Mouse (Mus musculus): ENCODE results near the gene Hoxc11. TPM values are rescaled to one million over a fixed set of nuclear protein-coding genes. Genes with fewer than 3 reads are reported as not detected.

The Hoxc11 gene
- polyA plus RNA-seq, 1 experiment from 2014 or later: 2.1 TPM

DNA sequence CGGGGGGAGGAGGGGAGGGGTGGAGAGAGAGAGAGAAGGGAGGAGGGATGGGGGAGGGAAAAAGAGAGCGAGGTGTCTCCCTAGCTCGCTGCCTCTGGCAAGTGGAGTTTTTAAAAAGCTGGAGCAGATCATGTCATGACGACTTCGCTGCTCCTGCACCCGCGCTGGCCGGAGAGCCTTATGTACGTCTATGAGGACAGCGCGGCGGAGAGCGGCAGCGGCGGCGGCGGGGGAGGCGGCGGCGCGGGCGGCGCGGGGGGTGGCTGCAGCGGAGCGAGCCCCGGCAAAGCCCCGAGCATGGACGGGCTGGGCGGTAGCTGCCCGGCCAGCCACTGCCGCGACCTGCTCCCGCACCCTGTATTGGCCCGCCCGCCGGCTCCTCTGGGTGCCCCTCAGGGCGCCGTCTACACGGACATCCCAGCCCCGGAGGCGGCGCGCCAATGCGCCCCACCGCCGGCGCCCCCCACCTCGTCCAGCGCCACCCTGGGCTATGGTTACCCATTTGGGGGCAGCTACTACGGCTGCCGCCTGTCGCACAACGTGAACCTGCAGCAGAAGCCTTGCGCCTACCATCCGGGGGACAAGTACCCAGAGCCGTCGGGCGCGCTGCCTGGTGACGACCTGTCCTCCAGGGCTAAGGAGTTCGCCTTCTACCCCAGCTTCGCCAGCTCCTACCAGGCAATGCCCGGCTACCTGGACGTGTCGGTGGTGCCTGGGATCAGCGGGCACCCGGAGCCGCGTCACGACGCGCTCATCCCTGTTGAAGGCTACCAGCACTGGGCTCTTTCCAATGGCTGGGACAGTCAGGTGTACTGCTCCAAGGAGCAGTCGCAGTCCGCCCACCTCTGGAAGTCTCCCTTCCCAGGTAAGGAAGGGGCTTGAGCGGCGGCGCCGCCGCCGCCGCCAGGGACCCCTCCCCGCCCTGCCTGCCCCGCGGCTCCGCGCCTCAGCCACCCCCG lies 32.9 kb upstream of the Hoxc11 start, which contains the start of gene Hoxc13:
Hoxc13 (plus strand) TSS at position 51 of the 959 bp plus-strand sequence.
- WGBS: under 1% methylated on average over 79 of the region's 88 CpGs
- ATAC-seq (ENCODE audit: low FRiP score, low read depth): peak; percentile 29; the same call in 1 of the 2 replicates
- Histone ChIP-seq H3K36me3 (no peaks in the 10 kb centered on the region), H3K9me3 (no peaks in the 10 kb centered on the region), H3K4me3 (peak within 1 kb of the TSS; percentile 36), H3K9ac (peak within 1 kb of the TSS; percentile 48), H3K4me2 (replicated peaks) (peak within 1 kb of the TSS; percentile 46), H3K27me3 (peaks cover 97% of the 10 kb centered on the region), H3K27ac (0 out of 2 replicates have a peak within 1 kb of the TSS, but pooled peaks have one; percentile 33), H3K4me1 (peaks cover 13% of the 10 kb centered on the region)

DNA sequence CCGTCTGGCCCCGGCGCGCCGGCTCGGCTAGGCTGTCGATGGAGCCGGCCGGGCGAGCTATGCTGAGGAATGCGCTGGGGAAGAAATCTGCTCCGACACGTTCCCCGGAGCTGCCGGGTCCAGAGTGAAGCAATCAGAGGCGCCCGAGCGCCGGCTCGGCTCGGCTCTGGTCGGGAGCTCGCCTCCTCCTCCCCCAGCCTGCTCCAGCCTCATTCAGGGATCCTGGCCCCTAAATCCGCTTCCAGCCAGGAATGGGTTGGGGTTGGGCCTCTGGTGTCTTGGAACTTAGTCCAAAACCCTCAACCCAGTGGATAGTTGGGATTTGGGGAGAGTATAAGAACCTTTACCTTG lies 32.2 kb upstream of the Hoxc11 start:
- peak overlapping the region; percentile 42 for H3K4me2 ChIP-seq (replicated peaks)

DNA sequence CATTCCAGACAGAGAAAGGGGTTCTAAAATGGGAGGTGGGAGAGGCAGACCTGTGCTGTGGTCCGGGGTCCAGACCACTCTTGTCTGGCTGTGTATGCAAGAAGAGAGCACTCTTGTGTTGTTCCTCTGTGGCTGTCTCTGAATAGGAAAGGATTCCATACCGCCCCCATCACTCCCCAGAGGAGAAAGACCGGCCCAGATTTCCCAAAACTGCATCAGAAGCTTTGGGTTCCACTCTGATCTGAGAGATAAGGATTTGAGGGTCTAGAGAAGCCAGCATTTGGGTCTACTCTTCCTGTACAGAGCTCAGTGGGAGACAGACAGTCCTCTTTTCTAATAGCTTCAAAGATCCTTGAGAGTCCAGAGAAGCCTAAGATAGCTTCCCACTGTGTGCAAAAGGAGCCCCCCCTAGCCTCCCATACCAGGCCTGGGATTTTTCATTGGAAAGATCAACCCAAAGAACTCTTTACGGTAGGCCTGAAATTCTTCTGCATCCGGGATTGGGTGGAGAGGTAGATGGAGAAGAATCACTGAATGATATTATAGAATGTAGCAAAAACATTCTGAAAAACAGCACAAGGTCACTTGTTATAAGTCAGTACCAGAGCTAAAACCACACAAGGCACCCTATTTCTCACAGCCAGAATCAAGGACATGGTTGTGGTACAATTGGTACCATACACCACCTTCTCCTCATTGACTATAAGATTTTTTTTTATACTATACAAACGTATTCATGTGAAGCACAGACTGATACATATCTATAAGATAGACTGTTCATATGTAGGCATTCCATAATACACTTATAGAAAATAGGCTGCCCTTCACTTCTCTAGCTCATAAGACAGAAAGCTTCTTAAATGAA lies 31.4 kb upstream of the Hoxc11 start:
- no peak overlapping the region for H3K27ac ChIP-seq
- no peak overlapping the region for H3K9ac ChIP-seq
- H3K4me3 ChIP-seq: peak overlapping the region; percentile 36
- H3K4me2 ChIP-seq (replicated peaks): peak overlapping the region; percentile 23
- ATAC-seq (ENCODE audit: low FRiP score, low read depth): no peak
- H3K27me3 ChIP-seq: peaks cover 96% of the 10 kb centered on the region
- no peaks in the 10 kb centered on the region for H3K9me3 ChIP-seq
- no peaks in the 10 kb centered on the region for H3K36me3 ChIP-seq
- H3K4me1 ChIP-seq: peaks cover 13% of the 10 kb centered on the region
- 8% methylated on average over 6 of the region's 6 CpGs for WGBS

More for the DNA sequence above, 32.2 kb upstream of the Hoxc11 start:
- Histone ChIP-seq H3K9ac (peak overlapping the region; percentile 43; the same call in 1 of the 2 replicates), H3K4me3 (peak overlapping the region; percentile 36), H3K4me1 (peaks cover 13% of the 10 kb centered on the region), H3K27me3 (peaks cover 96% of the 10 kb centered on the region), H3K27ac (no peak overlapping the region), H3K36me3 (no peaks in the 10 kb centered on the region), H3K9me3 (no peaks in the 10 kb centered on the region)
- under 1% methylated on average over 24 of the region's 24 CpGs for WGBS
- 0 out of 2 replicates have a peak, but pooled peaks have one; percentile 4 for ATAC-seq (ENCODE audit: low FRiP score, low read depth)

DNA sequence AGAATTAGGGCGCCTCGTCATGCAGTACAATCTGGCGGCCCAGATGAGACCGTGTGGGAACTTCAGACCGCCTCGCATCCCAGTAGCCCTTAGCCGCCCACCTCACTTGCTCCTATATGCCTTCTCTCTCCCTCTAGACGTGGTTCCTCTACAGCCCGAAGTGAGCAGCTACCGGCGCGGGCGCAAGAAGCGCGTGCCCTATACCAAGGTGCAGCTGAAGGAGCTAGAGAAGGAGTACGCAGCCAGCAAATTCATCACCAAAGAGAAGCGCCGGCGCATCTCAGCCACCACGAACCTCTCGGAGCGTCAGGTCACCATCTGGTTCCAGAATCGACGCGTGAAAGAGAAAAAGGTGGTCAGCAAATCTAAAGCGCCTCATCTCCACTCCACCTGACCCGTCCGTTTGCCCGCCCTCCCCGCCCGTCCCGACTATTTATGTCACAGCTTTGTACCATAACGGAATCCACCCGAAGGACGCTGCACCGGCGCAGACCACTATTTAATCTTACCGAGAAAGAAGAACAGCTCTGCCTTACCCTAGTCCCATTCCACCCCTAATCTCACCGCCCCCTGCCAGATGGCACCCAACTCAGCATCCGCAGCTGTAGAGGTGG lies 27.1 kb upstream of the Hoxc11 start:
- Histone ChIP-seq H3K4me2 (replicated peaks) (peak overlapping the region; percentile 14; the same call in 1 of the 2 replicates), H3K27me3 (peaks cover 96% of the 10 kb centered on the region), H3K4me1 (peaks cover 5% of the 10 kb centered on the region; the same call in 1 of the 2 replicates), H3K9me3 (no peaks in the 10 kb centered on the region), H3K9ac (no peak overlapping the region), H3K27ac (no peak overlapping the region), H3K36me3 (no peaks in the 10 kb centered on the region), H3K4me3 (no peak overlapping the region)
- no peak for ATAC-seq (ENCODE audit: low FRiP score, low read depth)
- WGBS: 5% methylated on average over 40 of the region's 40 CpGs

DNA sequence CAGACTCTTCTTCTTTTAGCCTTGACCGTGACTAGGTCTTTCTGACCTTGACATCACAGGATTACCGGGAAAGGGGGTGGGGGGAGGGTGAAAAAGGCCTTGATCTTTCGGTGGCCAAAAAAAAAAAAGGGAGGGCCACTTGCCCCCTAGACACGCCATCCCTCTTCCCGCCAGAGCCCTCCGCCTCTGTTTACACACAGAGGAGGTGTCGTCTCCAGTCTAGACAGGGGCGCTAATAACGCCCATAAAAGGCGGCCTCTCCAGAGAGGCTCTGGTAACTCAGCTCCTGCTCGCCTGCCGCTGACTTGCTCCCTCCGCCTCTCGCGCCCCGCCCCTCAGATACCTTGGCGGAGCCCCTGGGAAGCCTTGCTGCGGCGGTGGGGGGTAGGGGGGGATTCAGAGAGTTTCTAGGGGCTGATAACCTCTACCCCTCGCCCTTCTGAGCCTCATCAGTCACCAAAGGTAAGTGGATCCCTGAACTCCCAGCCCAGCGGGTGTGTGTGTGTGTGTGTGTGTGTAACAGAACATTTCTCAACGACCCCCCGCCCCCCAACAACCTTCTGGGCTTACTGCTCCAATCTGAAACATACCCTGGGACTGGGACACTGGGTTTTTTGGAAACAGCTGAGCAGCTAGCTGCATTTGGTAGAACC lies 22.4 kb upstream of the Hoxc11 start:
- H3K4me1 ChIP-seq: peaks cover 9% of the 10 kb centered on the region; the same call in 1 of the 2 replicates
- ATAC-seq (ENCODE audit: low FRiP score, low read depth): no peak; the same call in 1 of the 2 replicates
- H3K36me3 ChIP-seq: no peaks in the 10 kb centered on the region
- no peaks in the 10 kb centered on the region for H3K9me3 ChIP-seq
- peaks cover 100% of the 10 kb centered on the region for H3K27me3 ChIP-seq
- H3K4me3 ChIP-seq: peak overlapping the region; percentile 2; the same call in 1 of the 2 replicates
- H3K4me2 ChIP-seq (replicated peaks): no peak overlapping the region
- H3K9ac ChIP-seq: no peak overlapping the region
- WGBS: under 1% methylated on average over 23 of the region's 23 CpGs
- H3K27ac ChIP-seq: no peak overlapping the region

DNA sequence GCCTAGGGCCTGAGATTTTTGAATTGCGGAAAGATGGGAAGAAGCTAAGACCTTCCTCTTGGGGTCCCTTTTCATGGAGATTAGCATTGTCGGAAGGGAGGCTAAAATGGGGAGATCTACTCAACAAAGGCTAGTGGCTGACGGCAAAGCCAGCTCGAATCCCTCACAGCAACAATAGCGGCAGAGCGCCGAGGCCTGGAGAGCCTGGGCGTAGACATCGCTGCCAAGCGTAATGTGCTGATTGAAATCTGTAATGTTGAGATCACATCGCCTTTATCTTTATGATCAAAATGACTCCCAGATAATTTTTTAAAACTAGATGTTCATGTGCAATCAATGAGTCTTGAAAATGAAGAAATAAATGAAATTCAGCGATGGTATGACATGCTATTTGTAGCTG lies 19.8 kb upstream of the Hoxc11 start:
- WGBS: 5% methylated on average over 12 of the region's 12 CpGs
- Histone ChIP-seq H3K4me2 (replicated peaks) (peak overlapping the region; percentile 43; the same call in 1 of the 2 replicates), H3K4me1 (peaks cover 11% of the 10 kb centered on the region; the same call in 1 of the 2 replicates), H3K27me3 (peaks cover 99% of the 10 kb centered on the region), H3K9me3 (no peaks in the 10 kb centered on the region), H3K4me3 (peak overlapping the region; percentile 23; the same call in 1 of the 2 replicates), H3K36me3 (no peaks in the 10 kb centered on the region), H3K27ac (no peak overlapping the region), H3K9ac (no peak overlapping the region)
- ATAC-seq (ENCODE audit: low FRiP score, low read depth): no peak

DNA sequence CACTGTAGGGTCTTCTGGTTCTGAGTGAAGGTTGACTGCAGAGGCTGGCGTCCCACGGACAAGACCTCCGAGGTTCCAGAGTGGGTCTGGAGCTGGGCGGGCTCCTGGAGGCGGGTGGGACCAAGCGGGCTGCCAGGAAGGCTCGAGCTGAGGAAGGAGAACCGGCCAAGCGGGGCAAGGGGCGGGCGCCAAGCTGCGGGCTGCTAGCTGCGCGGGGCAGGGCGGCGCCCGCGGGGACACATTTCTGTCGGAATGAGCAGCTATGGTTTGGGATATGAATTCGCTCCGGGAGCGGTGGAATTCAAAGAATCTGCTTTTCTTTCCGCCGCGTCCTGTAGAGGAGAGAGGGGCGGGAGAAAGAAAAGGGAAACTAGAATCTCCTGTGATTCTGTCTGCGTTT lies 19.3 kb upstream of the Hoxc11 start:
- Histone ChIP-seq H3K4me3 (peak overlapping the region; percentile 23), H3K9ac (no peak overlapping the region), H3K36me3 (no peaks in the 10 kb centered on the region), H3K9me3 (no peaks in the 10 kb centered on the region), H3K4me1 (peaks cover 15% of the 10 kb centered on the region; the same call in 1 of the 2 replicates), H3K27ac (no peak overlapping the region), H3K27me3 (peaks cover 99% of the 10 kb centered on the region), H3K4me2 (replicated peaks) (peak overlapping the region; percentile 43)
- no peak for ATAC-seq (ENCODE audit: low FRiP score, low read depth)
- 2% methylated on average over 27 of the region's 27 CpGs for WGBS

DNA sequence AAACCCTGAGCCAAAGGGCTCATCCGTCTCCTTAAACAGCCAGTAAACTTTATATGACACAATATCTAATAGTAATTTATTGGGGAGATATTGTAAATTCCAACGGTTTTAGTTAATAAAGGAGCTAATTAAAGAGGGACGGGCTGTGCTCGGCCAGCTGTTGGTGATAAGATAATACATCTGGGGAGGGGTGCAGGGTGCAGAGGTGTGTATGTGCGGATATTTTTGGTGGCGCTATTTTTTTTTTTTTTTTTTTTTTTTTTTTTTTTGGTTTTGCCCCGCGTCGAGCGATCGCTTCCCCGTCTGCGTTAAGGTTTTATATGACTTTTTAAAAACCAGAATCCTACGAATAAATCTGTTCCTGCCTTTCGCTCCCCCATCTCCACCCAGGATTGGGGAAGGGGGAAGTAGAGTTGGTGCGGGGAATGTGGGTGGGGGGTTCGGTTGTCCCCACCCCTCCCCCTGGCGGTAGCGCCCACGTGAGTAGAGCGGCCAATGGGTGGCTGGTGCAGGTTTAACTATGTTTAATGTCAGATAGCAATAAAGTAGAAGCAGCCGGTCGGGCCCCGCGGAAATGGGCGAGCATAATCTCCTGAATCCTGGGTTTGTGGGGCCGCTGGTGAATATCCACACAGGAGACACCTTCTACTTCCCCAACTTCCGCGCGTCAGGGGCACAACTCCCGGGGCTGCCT lies 17.8 kb upstream of the Hoxc11 start, which contains the start of gene Hoxc12:
Hoxc12 (plus strand) TSS at position 479 of the 694 bp plus-strand sequence.
- Histone ChIP-seq H3K4me3 (peak within 1 kb of the TSS; percentile 29), H3K27ac (no peak within 1 kb of the TSS), H3K27me3 (peaks cover 99% of the 10 kb centered on the region), H3K36me3 (no peaks in the 10 kb centered on the region), H3K4me1 (peaks cover 15% of the 10 kb centered on the region; the same call in 1 of the 2 replicates), H3K9ac (peak within 1 kb of the TSS; percentile 54), H3K9me3 (no peaks in the 10 kb centered on the region), H3K4me2 (replicated peaks) (peak within 1 kb of the TSS; percentile 43)
- WGBS: under 1% methylated on average over 31 of the region's 31 CpGs
- ATAC-seq (ENCODE audit: low FRiP score, low read depth): 0 out of 2 replicates have a peak, but pooled peaks have one; percentile 5

DNA sequence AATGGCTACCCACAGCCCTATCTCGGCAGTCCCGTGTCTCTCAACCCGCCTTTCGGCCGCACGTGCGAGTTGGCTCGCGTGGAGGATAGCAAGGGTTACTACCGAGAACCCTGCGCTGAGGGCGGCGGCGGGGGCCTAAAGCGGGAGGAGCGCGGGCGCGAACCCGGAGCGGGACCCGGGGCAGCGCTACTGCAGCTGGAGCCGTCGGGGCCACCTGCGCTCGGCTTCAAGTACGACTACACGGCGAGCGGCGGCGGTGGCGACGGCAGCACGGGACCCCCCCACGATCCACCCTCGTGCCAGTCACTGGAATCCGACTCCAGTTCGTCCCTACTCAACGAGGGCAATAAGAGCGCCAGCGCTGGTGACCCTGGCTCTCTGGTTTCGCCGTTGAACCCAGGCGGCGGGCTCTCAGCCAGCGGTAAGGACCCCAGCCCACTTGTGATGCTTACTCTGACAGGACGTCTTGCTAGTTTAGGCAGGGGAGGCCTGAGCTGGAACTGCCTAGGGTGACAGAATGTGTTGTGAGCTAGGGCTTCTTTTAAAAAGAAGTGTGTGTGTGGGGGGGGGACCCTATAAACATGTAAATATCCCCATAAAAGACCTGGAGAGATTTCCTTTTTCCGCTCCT lies 17.1 kb upstream of the Hoxc11 start:
- Histone ChIP-seq H3K4me1 (peaks cover 10% of the 10 kb centered on the region; the same call in 1 of the 2 replicates), H3K27me3 (peaks cover 99% of the 10 kb centered on the region), H3K9me3 (no peaks in the 10 kb centered on the region), H3K9ac (peak overlapping the region; percentile 54), H3K4me2 (replicated peaks) (peak overlapping the region; percentile 43), H3K27ac (no peak overlapping the region), H3K4me3 (peak overlapping the region; percentile 29), H3K36me3 (no peaks in the 10 kb centered on the region)
- ATAC-seq (ENCODE audit: low FRiP score, low read depth): 0 out of 2 replicates have a peak, but pooled peaks have one; percentile 7
- WGBS: under 1% methylated on average over 50 of the region's 50 CpGs
